Mouse (Mus musculus) kidney, embryonic 15.5 days (tissue): Measurements from ENCODE around the gene Kansl1l. TPM values are rescaled to one million over a fixed set of nuclear protein-coding genes. Genes with fewer than 3 reads are reported as not detected.

Experiments used
- ATAC-seq: fragments of 200-750 bp; cut with Nextera tagmentation; replicated peaks from 2 replicates; pipeline ENCODE4 v1.8.0; 2017; ENCODE audit warnings: moderate TSS enrichment; ENCODE audit not compliant: low FRiP score
- H3K27ac ChIP-seq: fragments of 300-500 bp; sonication (generic); 2 replicates; pipeline ENCODE4 v1.5.1; 2015; ENCODE audit warnings: mild to moderate bottlenecking, inconsistent platforms
- H3K27me3 ChIP-seq: fragments of 300-500 bp; sonication (generic); 2 replicates; pipeline ENCODE4 v1.6.1; 2015; ENCODE audit warnings: inconsistent platforms
- H3K36me3 ChIP-seq: fragments of 300-500 bp; sonication (generic); 2 replicates; pipeline ENCODE4 v1.6.1; 2015; ENCODE audit warnings: inconsistent platforms
- H3K4me1 ChIP-seq: fragments of 300-500 bp; sonication (generic); 2 replicates; pipeline ENCODE4 v1.6.1; 2015; ENCODE audit warnings: inconsistent platforms
- H3K4me2 ChIP-seq: fragments of 300-500 bp; sonication (generic); 2 replicates; pipeline ENCODE4 v1.6.1; 2015; ENCODE audit warnings: moderate library complexity, mild to moderate bottlenecking, inconsistent platforms
- H3K4me3 ChIP-seq: fragments of 300-500 bp; sonication (generic); replicated peaks from 2 replicates; pipeline ENCODE4 v1.5.1; 2015; ENCODE audit warnings: mild to moderate bottlenecking, inconsistent platforms
- H3K9ac ChIP-seq: fragments of 300-500 bp; sonication (generic); 2 replicates; pipeline ENCODE4 v1.6.1; 2015; ENCODE audit warnings: mild to moderate bottlenecking, inconsistent platforms
- H3K9me3 ChIP-seq: fragments of 300-500 bp; sonication (generic); replicated peaks from 2 replicates; pipeline ENCODE4 v1.6.1; 2016; ENCODE audit warnings: inconsistent platforms
- WGBS: fragments of 180-500 bp; shearing (Covaris S2); methylation state at CpG from one replicate; pipeline ENCODE4 v1.1.7; 2015; ENCODE audit warnings: mixed read lengths; 5-methylcytosine and 5-hydroxymethylcytosine counted together
- polyA plus RNA-seq: library from polyadenylated mRNA; unstranded; fragments of >200 nt; fragmentation: Nextera tagmentation; extraction: Ambion mirVana; gene quantifications from 2 replicates; pipeline ENCODE4 v1.2.1, GENCODE M21; 2015

Kansl1l gene
- polyA plus RNA-seq = 16.3 and 20.1 TPM in 2 replicates

- ATAC-seq = peak; percentile 90
Measured at GRCm38 (mm10) chr1:66817453-66817839, at the start of gene Kansl1l. Gene Kansl1l (minus strand): TSS chr1:66817562.

GRCm38 (mm10) chr1:66865633-66866032 is 48.3 kb upstream of the Kansl1l start:
- H3K4me1 ChIP-seq = peaks cover 23% of the 10 kb centered on the region
- no peaks in the 10 kb centered on the region for H3K36me3 ChIP-seq
- H3K4me2 ChIP-seq = no peak overlapping the region
- H3K9ac ChIP-seq = no peak overlapping the region
- WGBS = 83% methylated on average over 4 of the region's 4 CpGs
- no peaks in the 10 kb centered on the region for H3K27me3 ChIP-seq
- no peak for ATAC-seq
- no peaks in the 10 kb centered on the region for H3K9me3 ChIP-seq
- no peak overlapping the region for H3K27ac ChIP-seq
- no peak overlapping the region for H3K4me3 ChIP-seq

More at GRCm38 (mm10) chr1:66817453-66817839, at the start of gene Kansl1l:
- Histone ChIP-seq H3K9me3 (no peaks in the 10 kb centered on the region), H3K4me2 (peak within 1 kb of the TSS; percentile 83), H3K9ac (peak within 1 kb of the TSS; percentile 79), H3K4me1 (peaks cover 7% of the 10 kb centered on the region; the same call in 1 of the 2 replicates), H3K27me3 (peaks cover 14% of the 10 kb centered on the region; the same call in 1 of the 2 replicates), H3K27ac (peak within 1 kb of the TSS; percentile 98), H3K4me3 (peak within 1 kb of the TSS; percentile 67), H3K36me3 (no peaks in the 10 kb centered on the region)
- WGBS = 0% methylated on average over 45 of the region's 56 CpGs

GRCm38 (mm10) chr1:66863741-66864495 is 46.6 kb upstream of the Kansl1l start:
- Histone ChIP-seq H3K4me3 (peak overlapping the region; percentile 92), H3K27ac (0 out of 2 replicates have a peak overlapping the region, but pooled peaks have one; percentile 27), H3K9ac (no peak overlapping the region), H3K4me1 (peaks cover 23% of the 10 kb centered on the region), H3K9me3 (no peaks in the 10 kb centered on the region), H3K4me2 (peak overlapping the region; percentile 65), H3K27me3 (no peaks in the 10 kb centered on the region), H3K36me3 (peaks cover 6% of the 10 kb centered on the region)
- no peak for ATAC-seq
- 10% methylated on average over 9 of the region's 9 CpGs for WGBS

- H3K9ac ChIP-seq = peak within 1 kb of the TSS; percentile 92
- H3K27ac ChIP-seq = peak within 1 kb of the TSS; percentile 94
- no peaks in the 10 kb centered on the region for H3K9me3 ChIP-seq
- H3K27me3 ChIP-seq = no peaks in the 10 kb centered on the region
- peaks cover 23% of the 10 kb centered on the region for H3K4me1 ChIP-seq
- peak; percentile 98 for ATAC-seq
- peaks cover 14% of the 10 kb centered on the region for H3K36me3 ChIP-seq
- 0% methylated on average over 85 of the region's 85 CpGs for WGBS
- H3K4me3 ChIP-seq = peak within 1 kb of the TSS; percentile 92
- peak within 1 kb of the TSS; percentile 65 for H3K4me2 ChIP-seq
Measured at GRCm38 (mm10) chr1:66862712-66863511, 45.5 kb upstream of the Kansl1l start, which contains the start of gene Acadl. Gene Acadl (minus strand): TSS chr1:66863277.

- H3K36me3 ChIP-seq = peaks cover 23% of the 10 kb centered on the region
- H3K9ac ChIP-seq = peak overlapping the region; percentile 92
- peak overlapping the region; percentile 92 for H3K4me3 ChIP-seq
- H3K27me3 ChIP-seq = no peaks in the 10 kb centered on the region
- H3K9me3 ChIP-seq = no peaks in the 10 kb centered on the region
- H3K4me2 ChIP-seq = peak overlapping the region; percentile 65
- WGBS = 13% methylated on average over 14 of the region's 14 CpGs
- peak overlapping the region; percentile 94 for H3K27ac ChIP-seq
- ATAC-seq = no peak
- H3K4me1 ChIP-seq = peaks cover 23% of the 10 kb centered on the region
Measured at GRCm38 (mm10) chr1:66861764-66862672, 44.7 kb upstream of the Kansl1l start.

GRCm38 (mm10) chr1:66847506-66847905 is 30.1 kb upstream of the Kansl1l start:
- H3K9me3 ChIP-seq = no peaks in the 10 kb centered on the region
- peaks cover 74% of the 10 kb centered on the region for H3K36me3 ChIP-seq
- H3K4me1 ChIP-seq = no peaks in the 10 kb centered on the region
- no peak overlapping the region for H3K4me3 ChIP-seq
- H3K9ac ChIP-seq = no peak overlapping the region
- 91% methylated on average over 4 of the region's 4 CpGs for WGBS
- no peaks in the 10 kb centered on the region for H3K27me3 ChIP-seq
- H3K27ac ChIP-seq = no peak overlapping the region
- ATAC-seq = no peak
- H3K4me2 ChIP-seq = no peak overlapping the region

- WGBS = 82% methylated on average over 5 of the region's 5 CpGs
- ATAC-seq = no peak
Measured at GRCm38 (mm10) chr1:66845690-66846318, 28.4 kb upstream of the Kansl1l start.

GRCm38 (mm10) chr1:66841938-66842337 is 24.6 kb upstream of the Kansl1l start:
- WGBS = 76% methylated on average over 10 of the region's 10 CpGs
- Histone ChIP-seq H3K9ac (no peak overlapping the region), H3K36me3 (peaks cover 45% of the 10 kb centered on the region)

More at GRCm38 (mm10) chr1:66845690-66846318, 28.4 kb upstream of the Kansl1l start:
- no peak overlapping the region for H3K4me3 ChIP-seq
- peaks cover 71% of the 10 kb centered on the region for H3K36me3 ChIP-seq
- no peaks in the 10 kb centered on the region for H3K27me3 ChIP-seq
- no peak overlapping the region for H3K4me2 ChIP-seq
- H3K4me1 ChIP-seq = no peaks in the 10 kb centered on the region
- H3K9ac ChIP-seq = no peak overlapping the region
- H3K9me3 ChIP-seq = no peaks in the 10 kb centered on the region
- no peak overlapping the region for H3K27ac ChIP-seq

GRCm38 (mm10) chr1:66841510-66841909 is 24.1 kb upstream of the Kansl1l start:
- no peak overlapping the region for H3K27ac ChIP-seq
- H3K9ac ChIP-seq = no peak overlapping the region
- H3K4me3 ChIP-seq = no peak overlapping the region
- H3K9me3 ChIP-seq = no peaks in the 10 kb centered on the region
- 77% methylated on average over 6 of the region's 6 CpGs for WGBS
- ATAC-seq = no peak
- no peak overlapping the region for H3K4me2 ChIP-seq
- peaks cover 43% of the 10 kb centered on the region for H3K36me3 ChIP-seq
- peaks cover 8% of the 10 kb centered on the region; the same call in 1 of the 2 replicates for H3K4me1 ChIP-seq
- H3K27me3 ChIP-seq = no peaks in the 10 kb centered on the region

More at GRCm38 (mm10) chr1:66841938-66842337, 24.6 kb upstream of the Kansl1l start:
- H3K27me3 ChIP-seq = no peaks in the 10 kb centered on the region
- no peak for ATAC-seq
- H3K4me3 ChIP-seq = no peak overlapping the region
- H3K9me3 ChIP-seq = no peaks in the 10 kb centered on the region
- no peak overlapping the region for H3K4me2 ChIP-seq
- peaks cover 8% of the 10 kb centered on the region; the same call in 1 of the 2 replicates for H3K4me1 ChIP-seq
- H3K27ac ChIP-seq = no peak overlapping the region

GRCm38 (mm10) chr1:66839755-66840438 is 22.5 kb upstream of the Kansl1l start:
- WGBS = 72% methylated on average over 7 of the region's 7 CpGs
- H3K27ac ChIP-seq = no peak overlapping the region
- H3K4me1 ChIP-seq = peaks cover 8% of the 10 kb centered on the region; the same call in 1 of the 2 replicates
- H3K9me3 ChIP-seq = no peaks in the 10 kb centered on the region
- ATAC-seq = no peak
- H3K9ac ChIP-seq = no peak overlapping the region
- H3K36me3 ChIP-seq = peaks cover 34% of the 10 kb centered on the region
- H3K4me2 ChIP-seq = no peak overlapping the region
- no peak overlapping the region for H3K4me3 ChIP-seq
- H3K27me3 ChIP-seq = no peaks in the 10 kb centered on the region
